ENCODE assay signal across 16 mouse cellular contexts in the genomic region with DNA sequence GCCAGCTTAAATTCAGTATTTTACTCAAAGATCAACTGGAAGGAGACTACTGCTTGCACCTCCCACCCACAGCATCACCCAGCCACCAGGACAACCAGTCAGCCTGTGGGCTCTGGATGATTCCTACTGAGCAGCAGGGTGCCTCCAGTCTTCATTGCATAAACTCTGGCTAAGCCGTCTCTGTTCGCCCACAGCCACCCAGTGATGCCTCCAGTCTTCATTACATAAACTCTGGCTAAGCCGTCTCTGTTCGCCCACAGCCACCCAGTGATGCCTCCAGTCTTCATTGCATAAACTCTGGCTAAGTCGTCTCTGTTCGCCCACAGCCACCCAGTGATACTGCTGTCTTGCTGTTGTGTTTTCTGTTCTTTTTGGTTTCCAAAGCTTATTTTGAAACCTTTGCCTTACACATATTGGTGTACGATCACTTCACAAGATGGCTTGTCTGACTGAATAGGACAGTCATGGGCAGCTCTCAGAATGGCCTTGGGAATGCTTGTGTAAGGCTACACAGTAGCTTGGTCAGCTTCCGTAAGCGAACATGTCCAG.
DNase-seq lines count a peak whose midpoint lies in the region.
"Had no signal": no experiment of that assay in that cellular context is flagged by ENCODE, and none has a peak within 500 bp of the region (broad histone marks: within the 10 kb centered on the region; RNA-seq: fewer than 3 reads in every experiment).

No protein-coding gene starts in this region.

- no peaks in the 10 kb centered on the region for H3K36me3 ChIP-seq in limb, embryonic 10.5 days
- H3K36me3 ChIP-seq: hindbrain, embryonic 12.5 days; intestine, embryonic 15.5 days; kidney, embryonic 15.5 days; neural tube, embryonic 13.5 days had no signal

- H3K27me3 ChIP-seq in limb, embryonic 10.5 days (ENCODE audit: low read depth, poor library complexity, severe bottlenecking) = no peaks in the 10 kb centered on the region
- H3K27me3 ChIP-seq: forebrain, embryonic 13.5 days; hindbrain, embryonic 12.5 days; intestine, embryonic 15.5 days; kidney, embryonic 15.5 days; neural tube, embryonic 13.5 days had no signal

- no peak overlapping the region for H3K4me3 ChIP-seq in limb, embryonic 10.5 days
- H3K4me3 ChIP-seq: forebrain, embryonic 13.5 days; heart, adult 2 months; hindbrain, embryonic 12.5 days; intestine, embryonic 15.5 days; kidney, embryonic 15.5 days; neural tube, embryonic 13.5 days had no signal

- no peak overlapping the region for H3K27ac ChIP-seq in limb, embryonic 10.5 days
- H3K27ac ChIP-seq: forebrain, embryonic 13.5 days; heart, adult 2 months; hindbrain, embryonic 12.5 days; intestine, embryonic 15.5 days; kidney, embryonic 15.5 days; neural tube, embryonic 13.5 days had no signal

- H3K9me3 ChIP-seq in limb, embryonic 10.5 days (replicated peaks) = no peaks in the 10 kb centered on the region
- H3K9me3 ChIP-seq: forebrain, embryonic 13.5 days; hindbrain, embryonic 12.5 days; intestine, embryonic 15.5 days; kidney, embryonic 15.5 days; neural tube, embryonic 13.5 days had no signal

- DNase-seq in layer of hippocampus, adult 18-20 months (ENCODE audit: low spot score in 2 of 2) = peak; percentile 52 to 68
- no peak for DNase-seq in layer of hippocampus, postnatal 25 days (ENCODE audit: extremely low spot score in 1 of 2, low spot score in 1 of 2)
- peak; percentile 55 for DNase-seq in right cerebral cortex, postnatal 25 days
- DNase-seq in right cerebral cortex, postnatal 4 days = no peak
- peak; percentile 46 to 63 for DNase-seq in layer of hippocampus, adult 8-10 months (ENCODE audit: low spot score in 2 of 2)
- DNase-seq in limb, embryonic 10.5 days (ENCODE audit: low spot score) = no peak
- DNase-seq in lung, postnatal 4 days = no peak
- DNase-seq: cerebellum, postnatal 10 days; heart, adult 2 months; lung, postnatal 10 days; thymus, postnatal 25 days had no signal

- 93% methylated on average over 9 of the region's 9 CpGs for WGBS in limb, embryonic 10.5 days

- H3K4me1 ChIP-seq in limb, embryonic 10.5 days = no peaks in the 10 kb centered on the region
- H3K4me1 ChIP-seq: forebrain, embryonic 13.5 days; intestine, embryonic 15.5 days; kidney, embryonic 15.5 days had no signal

Comparison
In these comparisons a context has a peak if more than half of its experiments do, and no peak if none do; other contexts are left out.
1. DNase-seq: peak in layer of hippocampus, adult 18-20 months (2 of 2), right cerebral cortex, postnatal 25 days (single experiment) and layer of hippocampus, adult 8-10 months (2 of 2); none in layer of hippocampus, postnatal 25 days (0 of 2), right cerebral cortex, postnatal 4 days (single experiment), limb, embryonic 10.5 days (single experiment) and lung, postnatal 4 days (0 of 2).